Mouse (Mus musculus) stomach, embryonic 16.5 days (tissue): Measurements from ENCODE around the gene Krtap5-2. TPM values are rescaled to one million over a fixed set of nuclear protein-coding genes. Genes with fewer than 3 reads are reported as not detected.
"Not testable (repeated sequence)": the region's sequence is repeated elsewhere in the genome, so short reads cannot be mapped to it uniquely, and the experiment has no call there.

ENCODE experiments used
- ATAC-seq: fragments of 200-750 bp; cut with Nextera tagmentation; 2 replicates; pipeline ENCODE4 v1.8.0; 2017; ENCODE audit warnings: moderate number of reproducible peaks, moderate TSS enrichment; ENCODE audit not compliant: insufficient read depth, low FRiP score
- H3K27ac ChIP-seq: fragments of 300-500 bp; sonication (generic); 2 replicates; pipeline ENCODE4 v1.5.1; 2014; ENCODE audit warnings: low read length
- H3K27me3 ChIP-seq: fragments of 300-500 bp; sonication (generic); 2 replicates; pipeline ENCODE4 v1.6.1; 2014; ENCODE audit warnings: low read length, control low read depth, mixed read lengths; ENCODE audit not compliant: control insufficient read depth, insufficient read depth
- H3K36me3 ChIP-seq: fragments of 300-500 bp; sonication (generic); 2 replicates; pipeline ENCODE4 v1.6.1; 2014; ENCODE audit warnings: low read length; ENCODE audit not compliant: control insufficient read depth, insufficient read depth
- H3K4me1 ChIP-seq: fragments of 300-500 bp; sonication (generic); 2 replicates; pipeline ENCODE4 v1.6.1; 2014; ENCODE audit warnings: low read length, control low read depth, mixed read lengths; ENCODE audit not compliant: control insufficient read depth, insufficient read depth
- H3K4me2 ChIP-seq: fragments of 300-500 bp; sonication (generic); 2 replicates; pipeline ENCODE4 v1.6.1; 2014; ENCODE audit warnings: low read depth, low read length, mixed read lengths
- H3K4me3 ChIP-seq: fragments of 300-500 bp; sonication (generic); replicated peaks from 2 replicates; pipeline ENCODE4 v1.5.1; 2014; ENCODE audit warnings: mild to moderate bottlenecking, low read length
- H3K9ac ChIP-seq: fragments of 300-500 bp; sonication (generic); 2 replicates; pipeline ENCODE4 v1.6.1; 2014; ENCODE audit warnings: low read length
- H3K9me3 ChIP-seq: fragments of 300-500 bp; sonication (generic); replicated peaks from 2 replicates; pipeline ENCODE4 v1.6.1; 2016; ENCODE audit warnings: low read length, control low read depth; ENCODE audit not compliant: control insufficient read depth
- WGBS: fragments of 180-500 bp; shearing (Covaris S2); extraction: QIAGEN DNeasy Blood & Tissue Kit; methylation state at CpG from one replicate; pipeline ENCODE4 v1.1.7; 2014; 5-methylcytosine and 5-hydroxymethylcytosine counted together
- polyA plus RNA-seq: library from polyadenylated mRNA; unstranded; fragments of >200 nt; fragmentation: Nextera tagmentation; extraction: Ambion mirVana; gene quantifications from 2 replicates; pipeline ENCODE4 v1.2.1, GENCODE M21; 2015

Gene Krtap5-2
- polyA plus RNA-seq, 1 experiment from 2014 or later, result not detected

DNA sequence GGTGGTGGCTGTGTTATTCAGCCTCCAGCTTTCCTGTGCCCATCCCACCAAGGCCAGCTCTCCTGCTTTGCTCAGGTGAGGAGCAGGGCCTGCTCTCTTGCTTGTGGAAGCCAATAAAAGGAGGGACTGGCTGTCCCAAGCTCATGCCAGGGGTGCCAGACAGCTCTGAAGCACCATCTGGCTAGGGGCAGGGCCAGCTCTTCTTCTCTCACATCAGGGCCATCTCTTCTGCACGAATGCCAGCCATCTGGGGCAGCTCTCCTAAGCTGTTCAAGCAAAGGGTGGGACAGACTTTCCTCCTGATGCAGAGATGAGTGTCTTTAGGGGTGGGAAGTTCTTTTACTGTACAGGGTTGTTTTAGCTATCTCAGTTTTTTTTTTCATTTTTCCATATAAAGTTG lies 5.2 kb upstream of the Krtap5-2 start:
- no peak for ATAC-seq
- 22% methylated on average over 1 of the region's 1 CpGs for WGBS

DNA sequence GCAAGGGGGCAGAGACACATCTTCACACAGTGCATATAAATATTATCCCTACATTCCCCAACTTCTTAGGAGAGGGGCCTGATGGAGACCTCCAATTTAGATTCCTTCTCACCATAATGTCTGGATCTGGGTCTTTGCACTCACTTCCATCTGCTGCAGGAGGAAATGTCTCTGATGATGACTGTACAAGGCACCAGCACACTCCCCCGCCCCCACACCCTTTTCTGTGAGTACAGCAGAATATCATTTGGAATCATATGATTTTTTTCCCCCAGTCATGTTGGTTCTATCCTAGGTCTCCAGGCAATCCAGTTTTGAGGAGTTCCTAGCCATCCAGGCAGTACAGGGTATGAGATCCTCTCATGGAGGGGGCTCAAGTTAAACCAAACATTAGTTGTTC lies 2.9 kb upstream of the Krtap5-2 start:
- H3K9me3 ChIP-seq, result no peaks in the 10 kb centered on the region
- H3K4me3 ChIP-seq, result no peak overlapping the region
- 81% methylated on average over 1 of the region's 1 CpGs for WGBS
- H3K9ac ChIP-seq, result no peak overlapping the region
- no peak for ATAC-seq
- no peaks in the 10 kb centered on the region for H3K27me3 ChIP-seq
- H3K4me2 ChIP-seq, result no peak overlapping the region
- no peak overlapping the region for H3K27ac ChIP-seq
- H3K4me1 ChIP-seq, result no peaks in the 10 kb centered on the region
- no peaks in the 10 kb centered on the region for H3K36me3 ChIP-seq

More for the DNA sequence above, 5.2 kb upstream of the Krtap5-2 start:
- Histone ChIP-seq H3K27ac (no peak overlapping the region), H3K4me2 (no peak overlapping the region), H3K4me3 (no peak overlapping the region), H3K27me3 (no peaks in the 10 kb centered on the region), H3K4me1 (no peaks in the 10 kb centered on the region), H3K9me3 (no peaks in the 10 kb centered on the region), H3K9ac (no peak overlapping the region), H3K36me3 (no peaks in the 10 kb centered on the region)

DNA sequence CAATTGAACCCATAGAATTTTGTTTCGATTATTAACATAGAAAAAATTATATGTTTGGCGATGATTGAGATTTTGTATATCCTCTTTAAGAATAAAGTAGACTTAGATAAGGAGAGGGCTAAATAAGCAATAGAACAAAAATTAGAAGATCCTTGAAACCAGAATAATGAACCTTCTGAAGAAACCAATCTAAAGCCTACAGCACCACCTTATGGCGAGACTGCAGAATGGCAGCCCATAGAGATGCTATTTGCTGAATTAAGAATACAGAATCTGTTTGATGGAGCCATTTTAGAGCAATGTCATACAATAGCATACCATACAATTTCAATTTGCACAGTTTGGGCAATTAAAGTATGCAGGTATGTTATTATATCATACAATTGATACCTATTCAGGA lies 6.0 kb downstream of the Krtap5-2 start:
- H3K9me3 ChIP-seq, result no peaks in the 10 kb centered on the region
- no peak overlapping the region for H3K4me2 ChIP-seq
- no peak overlapping the region for H3K27ac ChIP-seq
- H3K4me3 ChIP-seq, result no peak overlapping the region
- H3K9ac ChIP-seq, result no peak overlapping the region
- no peaks in the 10 kb centered on the region for H3K27me3 ChIP-seq
- H3K4me1 ChIP-seq, result no peaks in the 10 kb centered on the region
- ATAC-seq, result no peak
- no peaks in the 10 kb centered on the region for H3K36me3 ChIP-seq
- 49% methylated on average over 3 of the region's 3 CpGs for WGBS

DNA sequence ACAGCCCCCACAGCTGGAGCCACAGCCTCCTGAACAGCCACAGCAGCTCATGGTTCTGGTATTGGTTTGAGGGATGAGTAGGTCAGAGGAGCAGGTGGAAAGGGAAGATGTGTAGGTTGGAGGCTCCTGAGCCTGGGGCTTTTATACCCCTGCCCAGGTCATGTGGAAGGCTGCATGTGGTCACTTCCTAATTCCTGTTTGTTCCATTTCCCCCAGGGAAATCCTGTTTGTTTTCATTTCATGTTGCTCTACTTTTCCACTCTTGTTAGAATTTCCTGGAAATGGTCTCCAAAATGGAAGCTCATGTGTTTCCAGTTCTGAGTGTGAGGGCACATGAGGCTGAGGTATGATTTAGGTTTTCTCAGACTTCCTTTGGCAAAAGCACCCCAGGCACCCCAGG lies 10.2 kb downstream of the Krtap5-2 start, which contains the start of gene Gm4553:
Gm4553 (minus strand) TSS at position 101 of the 400 bp plus-strand sequence.
- H3K36me3 ChIP-seq, H3K4me2 ChIP-seq, H3K4me1 ChIP-seq, H3K4me3 ChIP-seq, H3K27me3 ChIP-seq, H3K27ac ChIP-seq, H3K9me3 ChIP-seq, ATAC-seq, H3K9ac ChIP-seq: not testable (repeated sequence)

DNA sequence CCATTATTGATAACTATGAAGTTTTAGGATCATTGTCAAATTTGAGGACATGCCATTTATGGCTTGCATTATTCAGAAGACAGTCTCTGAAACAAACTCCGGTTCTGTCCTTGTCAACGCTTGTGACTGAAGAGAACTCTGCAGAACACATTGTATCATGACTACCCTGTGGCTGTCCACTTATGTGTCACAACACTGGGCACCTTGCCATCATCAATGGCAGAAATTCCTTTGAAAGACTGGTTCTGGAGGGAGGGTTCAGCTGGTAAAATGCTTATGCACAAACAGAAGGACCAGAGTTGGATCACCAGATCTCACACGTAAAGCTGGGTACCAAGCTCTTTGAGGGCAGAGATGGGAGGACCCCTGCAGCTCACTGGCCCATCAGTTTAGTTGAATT lies 16.4 kb downstream of the Krtap5-2 start:
- WGBS, result 92% methylated on average over 3 of the region's 3 CpGs
- H3K4me2 ChIP-seq, result no peak overlapping the region
- ATAC-seq, result no peak
- no peaks in the 10 kb centered on the region for H3K27me3 ChIP-seq
- no peaks in the 10 kb centered on the region for H3K9me3 ChIP-seq
- H3K4me3 ChIP-seq, result no peak overlapping the region
- no peaks in the 10 kb centered on the region for H3K4me1 ChIP-seq
- no peak overlapping the region for H3K9ac ChIP-seq
- no peak overlapping the region for H3K27ac ChIP-seq
- no peaks in the 10 kb centered on the region for H3K36me3 ChIP-seq

DNA sequence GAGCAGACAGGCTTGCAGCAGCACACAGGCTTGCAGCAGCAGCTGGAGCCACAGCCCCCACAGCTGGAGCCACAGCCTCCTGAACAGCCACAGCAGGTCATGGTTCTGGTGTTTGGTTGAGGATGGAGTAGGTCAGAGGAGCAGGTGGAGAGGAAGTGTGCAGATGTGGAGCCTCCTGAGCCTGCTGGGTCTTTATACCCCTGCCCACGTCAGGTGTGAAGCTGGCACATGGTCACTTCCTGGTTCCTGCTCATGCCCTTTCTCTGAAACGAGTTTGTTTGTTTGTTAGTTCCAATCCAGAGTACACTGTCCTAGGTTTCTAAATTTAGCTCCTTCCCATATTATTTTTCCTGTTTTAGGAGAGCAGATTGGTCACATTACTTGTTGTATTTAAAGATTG lies 18.8 kb downstream of the Krtap5-2 start, which contains the start of gene Gm29735:
Gm29735 (minus strand) TSS at position 101 of the 400 bp plus-strand sequence.
- H3K36me3 ChIP-seq, H3K27me3 ChIP-seq, H3K9ac ChIP-seq, H3K4me2 ChIP-seq, ATAC-seq, H3K4me1 ChIP-seq, H3K9me3 ChIP-seq, H3K4me3 ChIP-seq, H3K27ac ChIP-seq: not testable (repeated sequence)
- WGBS, result 34% methylated on average over 2 of the region's 2 CpGs

DNA sequence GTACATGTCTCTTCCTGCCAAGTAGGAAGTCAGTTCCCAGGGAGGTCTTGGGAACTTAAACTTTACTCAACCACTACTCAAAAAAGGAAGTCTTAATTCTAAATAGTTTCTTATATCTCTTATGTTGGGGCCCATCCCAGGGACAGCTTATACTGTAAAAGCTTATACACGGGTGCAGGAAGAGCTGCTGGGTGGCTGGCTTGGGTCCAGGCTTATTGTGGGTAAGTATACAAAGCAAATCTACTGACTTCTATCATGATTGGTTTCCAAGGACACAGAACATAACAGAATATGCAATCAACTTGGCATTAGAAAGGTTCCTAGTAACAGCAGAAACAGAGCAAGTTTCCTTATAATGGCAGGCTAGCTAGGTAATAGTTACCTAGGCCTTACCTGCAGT lies 20.5 kb downstream of the Krtap5-2 start:
- WGBS, result 39% methylated on average over 1 of the region's 1 CpGs
- Histone ChIP-seq H3K4me3 (no peak overlapping the region), H3K4me2 (no peak overlapping the region), H3K36me3 (no peaks in the 10 kb centered on the region), H3K27me3 (no peaks in the 10 kb centered on the region), H3K27ac (no peak overlapping the region), H3K9me3 (no peaks in the 10 kb centered on the region), H3K9ac (no peak overlapping the region), H3K4me1 (no peaks in the 10 kb centered on the region)
- no peak for ATAC-seq

DNA sequence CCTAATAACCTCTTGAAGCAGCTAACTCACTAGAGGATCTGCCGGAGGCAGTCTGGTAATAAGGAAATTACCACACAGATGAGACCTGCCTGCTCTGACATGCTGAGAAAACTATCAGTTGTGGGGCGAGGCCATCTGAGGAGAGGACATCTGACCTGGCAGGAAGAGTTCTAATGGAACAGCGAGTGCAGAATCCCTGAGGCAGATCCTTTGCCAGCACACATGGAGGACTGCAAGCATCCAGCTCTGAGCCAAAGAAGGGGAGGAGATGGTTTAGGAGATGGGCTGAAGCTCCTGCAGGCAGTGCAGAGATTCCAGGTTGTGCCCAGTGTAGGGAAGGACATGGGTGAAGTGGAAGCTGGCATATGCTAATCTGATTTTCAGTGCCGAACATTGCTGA lies 23.6 kb downstream of the Krtap5-2 start:
- ATAC-seq, result no peak
- no peak overlapping the region for H3K4me2 ChIP-seq
- no peaks in the 10 kb centered on the region for H3K36me3 ChIP-seq
- no peaks in the 10 kb centered on the region for H3K4me1 ChIP-seq
- no peak overlapping the region for H3K27ac ChIP-seq
- H3K27me3 ChIP-seq, result no peaks in the 10 kb centered on the region
- H3K9ac ChIP-seq, result no peak overlapping the region
- 73% methylated on average over 4 of the region's 4 CpGs for WGBS
- H3K4me3 ChIP-seq, result no peak overlapping the region
- no peaks in the 10 kb centered on the region for H3K9me3 ChIP-seq

DNA sequence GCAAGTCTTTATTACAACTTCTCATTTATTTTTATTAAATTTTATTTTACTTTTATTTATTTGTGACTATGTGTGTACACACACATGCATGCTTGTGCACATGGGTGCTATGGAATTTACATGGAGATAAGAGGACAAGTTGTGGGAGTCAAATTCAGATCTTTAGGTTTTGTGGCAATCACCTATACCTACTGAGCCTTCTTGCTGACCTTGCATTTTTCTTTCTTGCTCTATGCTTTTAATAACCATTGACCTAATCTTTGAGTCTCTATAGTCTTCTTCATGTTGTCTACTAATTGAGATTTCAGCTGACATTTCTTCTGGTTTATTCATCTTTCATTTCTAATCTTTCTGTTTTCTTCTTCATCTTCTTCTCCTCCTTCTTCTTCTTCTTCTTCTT lies 27.2 kb downstream of the Krtap5-2 start:
- no peaks in the 10 kb centered on the region for H3K36me3 ChIP-seq
- H3K4me1 ChIP-seq, result no peaks in the 10 kb centered on the region
- H3K4me3 ChIP-seq, result no peak overlapping the region
- H3K4me2 ChIP-seq, result no peak overlapping the region
- H3K27me3 ChIP-seq, result no peaks in the 10 kb centered on the region
- no peak overlapping the region for H3K9ac ChIP-seq
- no peak for ATAC-seq
- H3K9me3 ChIP-seq, result no peaks in the 10 kb centered on the region
- no peak overlapping the region for H3K27ac ChIP-seq

DNA sequence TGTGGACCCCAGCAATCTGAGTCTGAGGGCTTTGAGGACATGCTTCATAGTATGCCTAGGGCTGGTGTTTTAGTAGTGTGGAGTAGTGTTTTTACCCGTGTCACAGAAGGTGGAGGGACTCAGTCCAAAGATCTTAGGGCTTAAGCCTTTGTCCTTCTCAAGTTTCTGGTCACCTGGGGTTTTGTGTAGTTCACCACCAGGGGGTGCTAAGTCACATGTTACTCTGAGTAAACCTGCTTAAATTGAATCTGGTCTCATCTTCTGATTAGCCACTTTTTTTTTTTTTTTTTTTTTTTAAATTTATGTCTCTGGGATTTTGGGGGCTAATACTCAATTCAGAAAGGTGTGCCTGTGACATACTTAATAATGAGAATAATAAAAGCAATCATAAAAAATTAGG lies 29.8 kb downstream of the Krtap5-2 start:
- Histone ChIP-seq H3K27ac (no peak overlapping the region), H3K9ac (no peak overlapping the region), H3K36me3 (no peaks in the 10 kb centered on the region), H3K9me3 (no peaks in the 10 kb centered on the region), H3K4me1 (no peaks in the 10 kb centered on the region), H3K4me2 (no peak overlapping the region), H3K4me3 (no peak overlapping the region), H3K27me3 (no peaks in the 10 kb centered on the region)
- no peak for ATAC-seq
- WGBS, result 0% methylated on average over 1 of the region's 1 CpGs
